Mouse (Mus musculus): Measurements from ENCODE around the gene Sdccag8. TPM values are rescaled to one million over a fixed set of nuclear protein-coding genes. Genes with fewer than 3 reads are reported as not detected.

The Sdccag8 gene
- polyA plus RNA-seq, 1 experiment, result 5.9 TPM

GRCm38 (mm10) chr1:176816728-176817127 is 2.3 kb downstream of the Sdccag8 start:
- H3K4me1 ChIP-seq (ENCODE audit: control insufficient read depth, insufficient read depth, low read length), result no peaks in the 10 kb centered on the region
- H3K27me3 ChIP-seq (ENCODE audit: control insufficient read depth, insufficient read depth, low read length, poor library complexity, severe bottlenecking), result no peaks in the 10 kb centered on the region
- no peak overlapping the region for H3K4me3 ChIP-seq (ENCODE audit: low read depth, low read length)
- H3K9ac ChIP-seq (ENCODE audit: low read depth, poor library complexity, severe bottlenecking), result no peak overlapping the region
- no peaks in the 10 kb centered on the region for H3K9me3 ChIP-seq (replicated peaks; ENCODE audit: control insufficient read depth, insufficient read depth, low read length, poor library complexity, severe bottlenecking)
- no peaks in the 10 kb centered on the region for H3K36me3 ChIP-seq (ENCODE audit: control insufficient read depth, insufficient read depth, low read length, poor library complexity, severe bottlenecking)
- no peak overlapping the region for H3K27ac ChIP-seq (ENCODE audit: insufficient read depth, low read length)
- no peak for TF ChIP-seq POLR2A (IDR thresholded peaks at IDR 0.05; ENCODE audit: insufficient read depth, low read length)
- no peak for TF ChIP-seq EP300 (IDR thresholded peaks at IDR 0.05; ENCODE audit: insufficient read depth, low read depth, low read length)
- TF ChIP-seq CTCF (IDR thresholded peaks at IDR 0.05; ENCODE audit: low read depth, low read length), result no peak

- H3K27ac ChIP-seq (ENCODE audit: insufficient read depth, low read length), result no peak overlapping the region
- H3K36me3 ChIP-seq (ENCODE audit: control insufficient read depth, insufficient read depth, low read length, poor library complexity, severe bottlenecking), result no peaks in the 10 kb centered on the region
- H3K4me1 ChIP-seq (ENCODE audit: control insufficient read depth, insufficient read depth, low read length), result no peaks in the 10 kb centered on the region
- H3K9me3 ChIP-seq (replicated peaks; ENCODE audit: control insufficient read depth, insufficient read depth, low read length, poor library complexity, severe bottlenecking), result no peaks in the 10 kb centered on the region
- no peak overlapping the region for H3K9ac ChIP-seq (ENCODE audit: low read depth, poor library complexity, severe bottlenecking)
- TF ChIP-seq EP300 (IDR thresholded peaks at IDR 0.05; ENCODE audit: insufficient read depth, low read depth, low read length) (no peak), CTCF (IDR thresholded peaks at IDR 0.05; ENCODE audit: low read depth, low read length) (no peak), POLR2A (IDR thresholded peaks at IDR 0.05; ENCODE audit: insufficient read depth, low read length) (no peak)
- no peak overlapping the region for H3K4me3 ChIP-seq (ENCODE audit: low read depth, low read length)
- H3K27me3 ChIP-seq (ENCODE audit: control insufficient read depth, insufficient read depth, low read length, poor library complexity, severe bottlenecking), result no peaks in the 10 kb centered on the region
Measured at GRCm38 (mm10) chr1:176818147-176818546, 3.7 kb downstream of the Sdccag8 start.

GRCm38 (mm10) chr1:176818763-176819162 is 4.3 kb downstream of the Sdccag8 start:
- Histone ChIP-seq H3K27me3 (ENCODE audit: control insufficient read depth, insufficient read depth, low read length, poor library complexity, severe bottlenecking) (no peaks in the 10 kb centered on the region), H3K9ac (ENCODE audit: low read depth, poor library complexity, severe bottlenecking) (no peak overlapping the region), H3K4me3 (ENCODE audit: low read depth, low read length) (no peak overlapping the region), H3K36me3 (ENCODE audit: control insufficient read depth, insufficient read depth, low read length, poor library complexity, severe bottlenecking) (no peaks in the 10 kb centered on the region), H3K9me3 (replicated peaks; ENCODE audit: control insufficient read depth, insufficient read depth, low read length, poor library complexity, severe bottlenecking) (no peaks in the 10 kb centered on the region), H3K27ac (ENCODE audit: insufficient read depth, low read length) (no peak overlapping the region), H3K4me1 (ENCODE audit: control insufficient read depth, insufficient read depth, low read length) (no peaks in the 10 kb centered on the region)
- TF ChIP-seq POLR2A (IDR thresholded peaks at IDR 0.05; ENCODE audit: insufficient read depth, low read length), result no peak
- no peak for TF ChIP-seq CTCF (IDR thresholded peaks at IDR 0.05; ENCODE audit: low read depth, low read length)
- TF ChIP-seq EP300 (IDR thresholded peaks at IDR 0.05; ENCODE audit: insufficient read depth, low read depth, low read length), result no peak

- Histone ChIP-seq H3K27me3 (ENCODE audit: control insufficient read depth, insufficient read depth, low read length, poor library complexity, severe bottlenecking) (no peaks in the 10 kb centered on the region), H3K36me3 (ENCODE audit: control insufficient read depth, insufficient read depth, low read length, poor library complexity, severe bottlenecking) (no peaks in the 10 kb centered on the region), H3K27ac (ENCODE audit: insufficient read depth, low read length) (no peak overlapping the region), H3K9ac (ENCODE audit: low read depth, poor library complexity, severe bottlenecking) (no peak overlapping the region), H3K4me3 (ENCODE audit: low read depth, low read length) (no peak overlapping the region), H3K9me3 (replicated peaks; ENCODE audit: control insufficient read depth, insufficient read depth, low read length, poor library complexity, severe bottlenecking) (no peaks in the 10 kb centered on the region), H3K4me1 (ENCODE audit: control insufficient read depth, insufficient read depth, low read length) (no peaks in the 10 kb centered on the region)
- no peak for TF ChIP-seq POLR2A (IDR thresholded peaks at IDR 0.05; ENCODE audit: insufficient read depth, low read length)
Measured at GRCm38 (mm10) chr1:176821929-176822328, 7.5 kb downstream of the Sdccag8 start.

- no peaks in the 10 kb centered on the region for H3K4me1 ChIP-seq (ENCODE audit: control insufficient read depth, insufficient read depth, low read length)
- H3K27ac ChIP-seq (ENCODE audit: insufficient read depth, low read length), result no peak overlapping the region
- H3K27me3 ChIP-seq (ENCODE audit: control insufficient read depth, insufficient read depth, low read length, poor library complexity, severe bottlenecking), result no peaks in the 10 kb centered on the region
- no peak for TF ChIP-seq CTCF (IDR thresholded peaks at IDR 0.05; ENCODE audit: low read depth, low read length)
- TF ChIP-seq EP300 (IDR thresholded peaks at IDR 0.05; ENCODE audit: insufficient read depth, low read depth, low read length), result no peak
- no peak for TF ChIP-seq POLR2A (IDR thresholded peaks at IDR 0.05; ENCODE audit: insufficient read depth, low read length)
- H3K9me3 ChIP-seq (replicated peaks; ENCODE audit: control insufficient read depth, insufficient read depth, low read length, poor library complexity, severe bottlenecking), result no peaks in the 10 kb centered on the region
- H3K9ac ChIP-seq (ENCODE audit: low read depth, poor library complexity, severe bottlenecking), result no peak overlapping the region
- H3K4me3 ChIP-seq (ENCODE audit: low read depth, low read length), result no peak overlapping the region
- H3K36me3 ChIP-seq (ENCODE audit: control insufficient read depth, insufficient read depth, low read length, poor library complexity, severe bottlenecking), result no peaks in the 10 kb centered on the region
Measured at GRCm38 (mm10) chr1:176822949-176823348, 8.5 kb downstream of the Sdccag8 start.

GRCm38 (mm10) chr1:176823889-176824288 is 9.4 kb downstream of the Sdccag8 start:
- no peak overlapping the region for H3K4me3 ChIP-seq (ENCODE audit: low read depth, low read length)
- H3K36me3 ChIP-seq (ENCODE audit: control insufficient read depth, insufficient read depth, low read length, poor library complexity, severe bottlenecking), result no peaks in the 10 kb centered on the region
- no peak overlapping the region for H3K9ac ChIP-seq (ENCODE audit: low read depth, poor library complexity, severe bottlenecking)
- H3K27ac ChIP-seq (ENCODE audit: insufficient read depth, low read length), result no peak overlapping the region
- no peaks in the 10 kb centered on the region for H3K27me3 ChIP-seq (ENCODE audit: control insufficient read depth, insufficient read depth, low read length, poor library complexity, severe bottlenecking)
- no peaks in the 10 kb centered on the region for H3K4me1 ChIP-seq (ENCODE audit: control insufficient read depth, insufficient read depth, low read length)
- H3K9me3 ChIP-seq (replicated peaks; ENCODE audit: control insufficient read depth, insufficient read depth, low read length, poor library complexity, severe bottlenecking), result no peaks in the 10 kb centered on the region
- TF ChIP-seq EP300 (IDR thresholded peaks at IDR 0.05; ENCODE audit: insufficient read depth, low read depth, low read length), result no peak
- TF ChIP-seq CTCF (IDR thresholded peaks at IDR 0.05; ENCODE audit: low read depth, low read length), result no peak
- TF ChIP-seq POLR2A (IDR thresholded peaks at IDR 0.05; ENCODE audit: insufficient read depth, low read length), result no peak

All from ES-Bruce4 (cell line).